Mouse (Mus musculus) hindbrain, embryonic 14.5 days (tissue): Measurements from ENCODE around the gene Chrnb4. TPM values are rescaled to one million over a fixed set of nuclear protein-coding genes. Genes with fewer than 3 reads are reported as not detected.
A peak's percentile ranks its signal among the peaks of the same experiment; 100 is the strongest.

Experiments
- ATAC-seq: fragments of 200-750 bp; cut with Nextera tagmentation; 2 replicates; pipeline ENCODE4 v1.8.0; 2017; ENCODE audit warnings: moderate number of reproducible peaks, mild to moderate bottlenecking, moderate TSS enrichment, moderate library complexity; ENCODE audit not compliant: low FRiP score
- DNase-seq: peaks from one replicate; pipeline ENCODE4 v3.0.0-alpha.2; 2015; ENCODE audit warnings: low spot score
- H3K27ac ChIP-seq: fragments of 300-500 bp; sonication (generic); 2 replicates; pipeline ENCODE4 v1.5.1; 2014; ENCODE audit warnings: mild to moderate bottlenecking, moderate library complexity
- H3K27me3 ChIP-seq: fragments of 300-500 bp; sonication (generic); 2 replicates; pipeline ENCODE4 v1.6.1; 2014; ENCODE audit warnings: mild to moderate bottlenecking, low read length, mixed read lengths; ENCODE audit not compliant: control insufficient read depth, insufficient read depth
- H3K36me3 ChIP-seq: fragments of 300-500 bp; sonication (generic); replicated peaks from 2 replicates; pipeline ENCODE4 v1.6.1; 2014; ENCODE audit not compliant: control insufficient read depth, insufficient read depth
- H3K4me1 ChIP-seq: fragments of 300-500 bp; sonication (generic); replicated peaks from 2 replicates; pipeline ENCODE4 v1.6.1; 2014; ENCODE audit warnings: antibody characterized with exemption, low read length, mixed read lengths; ENCODE audit not compliant: control insufficient read depth, insufficient read depth
- H3K4me2 ChIP-seq: fragments of 300-500 bp; sonication (generic); replicated peaks from 2 replicates; pipeline ENCODE4 v1.6.1; 2014; ENCODE audit warnings: mild to moderate bottlenecking, moderate library complexity
- H3K4me3 ChIP-seq: fragments of 300-500 bp; sonication (generic); replicated peaks from 2 replicates; pipeline ENCODE4 v1.5.1; 2014; ENCODE audit warnings: mild to moderate bottlenecking, low read length
- H3K9ac ChIP-seq: fragments of 300-500 bp; sonication (generic); 2 replicates; pipeline ENCODE4 v1.6.1; 2014
- H3K9me3 ChIP-seq: fragments of 300-500 bp; sonication (generic); 2 replicates; pipeline ENCODE4 v1.6.1; 2016; ENCODE audit warnings: low read length; ENCODE audit not compliant: control insufficient read depth
- WGBS: fragments of 180-500 bp; shearing (Covaris S2); extraction: QIAGEN DNeasy Blood & Tissue Kit; methylation state at CpG from one replicate; pipeline ENCODE4 v1.1.7; 2014; 5-methylcytosine and 5-hydroxymethylcytosine counted together
- polyA plus RNA-seq: library from polyadenylated mRNA; unstranded; fragments of >200 nt; fragmentation: Nextera tagmentation; extraction: Ambion mirVana; gene quantifications from 2 replicates; pipeline ENCODE4 v1.2.1, GENCODE M21; 2014

The Chrnb4 gene
- 1.4 and 1.5 TPM in 2 replicates for polyA plus RNA-seq

- peak; percentile 51 for ATAC-seq
- no peaks in the 10 kb centered on the region; the same call in 1 of the 2 replicates for H3K27me3 ChIP-seq
- H3K4me2 ChIP-seq: peak within 1 kb of the TSS; percentile 90
- H3K36me3 ChIP-seq: no peaks in the 10 kb centered on the region
- under 1% methylated on average over 23 of the region's 23 CpGs for WGBS
- H3K9me3 ChIP-seq: no peaks in the 10 kb centered on the region
- H3K4me1 ChIP-seq: peaks cover 15% of the 10 kb centered on the region
- H3K9ac ChIP-seq: peak within 1 kb of the TSS; percentile 55
- no peak for DNase-seq
- peak within 1 kb of the TSS; percentile 41 for H3K4me3 ChIP-seq
- H3K27ac ChIP-seq: no peak within 1 kb of the TSS
These were observed at the start of gene Chrnb4 for GRCm38 (mm10) chr9:55048211-55048880. TSS of gene Chrnb4 (minus strand) at chr9:55048779.

GRCm38 (mm10) chr9:55096870-55097269 is 48.3 kb upstream of the Chrnb4 start:
- DNase-seq: no peak
- WGBS: 92% methylated on average over 4 of the region's 4 CpGs
- Histone ChIP-seq H3K4me1 (no peaks in the 10 kb centered on the region), H3K4me3 (no peak overlapping the region), H3K27me3 (no peaks in the 10 kb centered on the region), H3K9ac (no peak overlapping the region), H3K4me2 (no peak overlapping the region), H3K27ac (no peak overlapping the region), H3K9me3 (no peaks in the 10 kb centered on the region), H3K36me3 (no peaks in the 10 kb centered on the region)
- no peak for ATAC-seq

GRCm38 (mm10) chr9:55096033-55096432 is 47.5 kb upstream of the Chrnb4 start:
- DNase-seq: no peak
- no peaks in the 10 kb centered on the region for H3K27me3 ChIP-seq
- no peaks in the 10 kb centered on the region for H3K4me1 ChIP-seq

GRCm38 (mm10) chr9:55090141-55090540 is 41.6 kb upstream of the Chrnb4 start:
- no peak overlapping the region for H3K9ac ChIP-seq

More at GRCm38 (mm10) chr9:55096033-55096432, 47.5 kb upstream of the Chrnb4 start:
- no peaks in the 10 kb centered on the region for H3K36me3 ChIP-seq
- ATAC-seq: no peak
- H3K27ac ChIP-seq: no peak overlapping the region
- H3K9ac ChIP-seq: no peak overlapping the region
- H3K9me3 ChIP-seq: no peaks in the 10 kb centered on the region
- no peak overlapping the region for H3K4me3 ChIP-seq
- no peak overlapping the region for H3K4me2 ChIP-seq
- 76% methylated on average over 3 of the region's 3 CpGs for WGBS

GRCm38 (mm10) chr9:55089226-55089625 is 40.6 kb upstream of the Chrnb4 start:
- H3K4me3 ChIP-seq: no peak overlapping the region
- H3K27me3 ChIP-seq: no peaks in the 10 kb centered on the region
- peaks cover under 1% of the 10 kb centered on the region; the same call in 1 of the 2 replicates for H3K4me1 ChIP-seq
- ATAC-seq (no peak), DNase-seq (no peak)
- no peak overlapping the region for H3K4me2 ChIP-seq
- H3K9ac ChIP-seq: no peak overlapping the region
- 78% methylated on average over 2 of the region's 2 CpGs for WGBS
- no peak overlapping the region for H3K27ac ChIP-seq
- H3K9me3 ChIP-seq: no peaks in the 10 kb centered on the region
- no peaks in the 10 kb centered on the region for H3K36me3 ChIP-seq

More at GRCm38 (mm10) chr9:55090141-55090540, 41.6 kb upstream of the Chrnb4 start:
- H3K27ac ChIP-seq: no peak overlapping the region
- ATAC-seq: no peak
- H3K4me3 ChIP-seq: no peak overlapping the region
- no peaks in the 10 kb centered on the region for H3K36me3 ChIP-seq
- DNase-seq: no peak
- H3K27me3 ChIP-seq: no peaks in the 10 kb centered on the region
- H3K9me3 ChIP-seq: no peaks in the 10 kb centered on the region
- H3K4me2 ChIP-seq: no peak overlapping the region
- no peaks in the 10 kb centered on the region for H3K4me1 ChIP-seq
- WGBS: 11% methylated on average over 5 of the region's 5 CpGs

- no peaks in the 10 kb centered on the region for H3K9me3 ChIP-seq
- 13% methylated on average over 7 of the region's 7 CpGs for WGBS
- H3K36me3 ChIP-seq: no peaks in the 10 kb centered on the region
- H3K9ac ChIP-seq: no peak overlapping the region
- no peak overlapping the region for H3K4me2 ChIP-seq
- no peak overlapping the region for H3K4me3 ChIP-seq
- DNase-seq: peak; percentile 79
- peak overlapping the region; percentile 51 for H3K27ac ChIP-seq
- no peaks in the 10 kb centered on the region for H3K27me3 ChIP-seq
- H3K4me1 ChIP-seq: peaks cover 14% of the 10 kb centered on the region
- peak; percentile 94 for ATAC-seq
These were observed 34.8 kb upstream of the Chrnb4 start for GRCm38 (mm10) chr9:55083154-55083913.

- Histone ChIP-seq H3K9me3 (no peaks in the 10 kb centered on the region), H3K27ac (0 out of 2 replicates have a peak overlapping the region, but pooled peaks have one; percentile 34), H3K27me3 (no peaks in the 10 kb centered on the region), H3K36me3 (no peaks in the 10 kb centered on the region), H3K9ac (no peak overlapping the region), H3K4me1 (peaks cover 19% of the 10 kb centered on the region; the same call in 1 of the 2 replicates), H3K4me2 (no peak overlapping the region), H3K4me3 (no peak overlapping the region)
- ATAC-seq (0 out of 2 replicates have a peak, but pooled peaks have one; percentile 4), DNase-seq (no peak)
- WGBS: 46% methylated on average over 5 of the region's 5 CpGs
These were observed 19.3 kb upstream of the Chrnb4 start for GRCm38 (mm10) chr9:55067965-55068265.

- Histone ChIP-seq H3K4me2 (no peak overlapping the region), H3K9ac (no peak overlapping the region), H3K4me1 (peaks cover 19% of the 10 kb centered on the region; the same call in 1 of the 2 replicates), H3K36me3 (no peaks in the 10 kb centered on the region), H3K4me3 (no peak overlapping the region), H3K27ac (peak overlapping the region; percentile 34; the same call in 1 of the 2 replicates), H3K9me3 (no peaks in the 10 kb centered on the region), H3K27me3 (no peaks in the 10 kb centered on the region)
- DNase-seq (peak; percentile 72), ATAC-seq (peak; percentile 89)
- 19% methylated on average over 8 of the region's 8 CpGs for WGBS
These were observed 18.8 kb upstream of the Chrnb4 start for GRCm38 (mm10) chr9:55067260-55067964.

- no peaks in the 10 kb centered on the region for H3K9me3 ChIP-seq
- H3K4me3 ChIP-seq: no peak overlapping the region
- no peak overlapping the region for H3K9ac ChIP-seq
- no peak overlapping the region for H3K27ac ChIP-seq
- 87% methylated on average over 9 of the region's 9 CpGs for WGBS
- H3K4me2 ChIP-seq: no peak overlapping the region
- H3K27me3 ChIP-seq: no peaks in the 10 kb centered on the region; the same call in 1 of the 2 replicates
- DNase-seq (no peak), ATAC-seq (no peak)
- H3K4me1 ChIP-seq: peaks cover 19% of the 10 kb centered on the region; the same call in 1 of the 2 replicates
- no peaks in the 10 kb centered on the region for H3K36me3 ChIP-seq
These were observed 16.7 kb upstream of the Chrnb4 start for GRCm38 (mm10) chr9:55065241-55065640.
